Mouse (Mus musculus): ENCODE data around the gene Ephb2. TPM values are rescaled to one million over a fixed set of nuclear protein-coding genes. Genes with fewer than 3 reads are reported as not detected.

Gene Ephb2
- polyA plus RNA-seq, 1 experiment from 2014 or later, result 9.6 TPM

DNA sequence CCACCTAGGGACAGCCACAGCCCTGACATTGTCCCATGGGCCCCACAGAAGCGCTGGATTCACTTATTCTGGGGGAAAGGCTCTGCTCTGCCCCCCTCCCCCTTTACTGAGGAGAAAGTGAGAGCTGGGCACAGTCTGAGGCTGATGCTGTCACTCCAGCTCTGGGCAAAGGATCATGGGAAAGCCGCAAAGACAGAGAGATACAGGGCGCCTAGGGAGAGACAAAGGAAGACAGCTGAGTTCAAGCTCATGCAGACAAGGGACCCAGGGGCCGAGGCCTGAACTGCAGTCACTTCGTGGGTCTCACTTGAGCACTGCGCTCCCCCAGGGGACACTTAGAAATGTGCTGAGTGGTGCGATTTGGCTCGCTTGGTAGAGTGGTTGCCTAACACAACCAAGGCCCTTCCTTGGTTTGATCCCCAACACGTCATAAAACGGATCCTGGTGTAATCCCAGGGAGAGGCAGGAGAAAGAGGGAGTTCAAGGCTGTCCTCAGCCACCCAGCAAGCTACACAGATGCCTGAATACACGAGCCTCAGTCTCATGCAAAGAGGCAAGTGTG is 28.3 kb downstream of the Ephb2 start:
- 0 out of 2 replicates have a peak, but pooled peaks cover 4% of the 10 kb centered on the region for H3K27me3 ChIP-seq (ENCODE audit: low read depth, poor library complexity, severe bottlenecking)
- no peaks in the 10 kb centered on the region for H3K9me3 ChIP-seq (replicated peaks)
- 63% methylated on average over 11 of the region's 11 CpGs for WGBS
- H3K4me1 ChIP-seq, result peaks cover 72% of the 10 kb centered on the region
- peak overlapping the region; percentile 3; the same call in 1 of the 2 replicates for H3K27ac ChIP-seq
- H3K4me3 ChIP-seq, result no peak overlapping the region
- DNase-seq (ENCODE audit: low spot score), result no peak
- H3K36me3 ChIP-seq, result peaks cover 4% of the 10 kb centered on the region; the same call in 1 of the 2 replicates

- Histone ChIP-seq H3K27me3 (ENCODE audit: low read depth, poor library complexity, severe bottlenecking) (peaks cover 9% of the 10 kb centered on the region; the same call in 1 of the 2 replicates), H3K4me1 (peaks cover 73% of the 10 kb centered on the region), H3K27ac (0 out of 2 replicates have a peak overlapping the region, but pooled peaks have one; percentile 20), H3K9me3 (replicated peaks) (no peaks in the 10 kb centered on the region), H3K4me3 (no peak overlapping the region), H3K36me3 (peaks cover 4% of the 10 kb centered on the region; the same call in 1 of the 2 replicates)
- WGBS, result 81% methylated on average over 10 of the region's 10 CpGs
- no peak for DNase-seq (ENCODE audit: low spot score)
Observed at GRCm38 (mm10) chr4:136806254-136806653, 29.5 kb downstream of the Ephb2 start.

DNA sequence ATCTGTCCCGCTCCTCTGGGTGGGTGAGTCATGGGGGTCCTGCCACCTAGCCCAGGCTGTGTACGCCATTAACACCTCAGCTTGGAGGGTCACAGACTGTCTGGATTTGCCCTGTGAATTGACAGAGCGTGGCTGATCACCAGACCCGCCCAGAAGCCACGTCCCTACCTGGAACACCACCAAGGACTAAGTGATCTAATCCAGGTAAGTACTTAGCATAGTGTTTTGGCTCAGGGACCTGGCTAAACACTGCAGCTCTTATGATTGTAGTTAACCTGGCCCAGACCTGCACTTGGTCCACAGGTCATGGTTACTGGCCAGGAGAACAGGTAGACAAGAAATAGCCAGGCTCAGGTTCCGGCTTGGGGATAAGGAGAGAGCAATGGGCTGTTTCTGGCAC is 31.4 kb downstream of the Ephb2 start:
- 89% methylated on average over 6 of the region's 6 CpGs for WGBS
- no peaks in the 10 kb centered on the region for H3K9me3 ChIP-seq (replicated peaks)
- no peak overlapping the region for H3K27ac ChIP-seq
- peaks cover 16% of the 10 kb centered on the region; the same call in 1 of the 2 replicates for H3K27me3 ChIP-seq (ENCODE audit: low read depth, poor library complexity, severe bottlenecking)
- peaks cover 83% of the 10 kb centered on the region for H3K4me1 ChIP-seq
- no peaks in the 10 kb centered on the region for H3K36me3 ChIP-seq
- no peak overlapping the region for H3K4me3 ChIP-seq
- no peak for DNase-seq (ENCODE audit: low spot score)

- DNase-seq (ENCODE audit: low spot score), result no peak
- Histone ChIP-seq H3K27ac (no peak overlapping the region), H3K27me3 (ENCODE audit: low read depth, poor library complexity, severe bottlenecking) (peaks cover 16% of the 10 kb centered on the region; the same call in 1 of the 2 replicates), H3K9me3 (replicated peaks) (no peaks in the 10 kb centered on the region), H3K4me1 (peaks cover 84% of the 10 kb centered on the region), H3K4me3 (no peak overlapping the region), H3K36me3 (no peaks in the 10 kb centered on the region)
- 42% methylated on average over 12 of the region's 12 CpGs for WGBS
Observed at GRCm38 (mm10) chr4:136802446-136802845, 33.3 kb downstream of the Ephb2 start.

DNA sequence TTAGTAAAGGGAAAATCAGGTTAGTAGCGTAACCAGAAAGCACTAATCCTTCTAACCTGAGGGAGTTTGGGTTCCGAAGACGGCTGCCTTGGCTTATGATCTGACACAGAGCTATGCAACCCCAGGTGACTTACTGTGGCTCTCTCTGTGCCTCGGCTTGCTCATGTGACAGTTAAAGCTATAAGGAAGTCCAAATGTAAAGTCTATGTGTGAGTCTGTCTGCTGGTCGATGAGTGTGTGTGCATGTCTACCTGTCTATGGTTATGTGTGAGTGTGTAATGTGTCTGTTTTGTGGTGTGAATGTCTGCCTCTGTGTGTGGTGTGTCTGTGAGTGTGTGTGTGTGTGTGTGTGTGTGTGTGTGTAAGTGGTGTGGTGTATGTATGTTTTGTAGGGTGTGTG is 33.8 kb downstream of the Ephb2 start:
- 87% methylated on average over 5 of the region's 5 CpGs for WGBS
- Histone ChIP-seq H3K27ac (no peak overlapping the region), H3K4me1 (peaks cover 84% of the 10 kb centered on the region), H3K27me3 (ENCODE audit: low read depth, poor library complexity, severe bottlenecking) (peaks cover 16% of the 10 kb centered on the region; the same call in 1 of the 2 replicates), H3K4me3 (no peak overlapping the region), H3K9me3 (replicated peaks) (no peaks in the 10 kb centered on the region), H3K36me3 (no peaks in the 10 kb centered on the region)
- no peak for DNase-seq (ENCODE audit: low spot score)

DNA sequence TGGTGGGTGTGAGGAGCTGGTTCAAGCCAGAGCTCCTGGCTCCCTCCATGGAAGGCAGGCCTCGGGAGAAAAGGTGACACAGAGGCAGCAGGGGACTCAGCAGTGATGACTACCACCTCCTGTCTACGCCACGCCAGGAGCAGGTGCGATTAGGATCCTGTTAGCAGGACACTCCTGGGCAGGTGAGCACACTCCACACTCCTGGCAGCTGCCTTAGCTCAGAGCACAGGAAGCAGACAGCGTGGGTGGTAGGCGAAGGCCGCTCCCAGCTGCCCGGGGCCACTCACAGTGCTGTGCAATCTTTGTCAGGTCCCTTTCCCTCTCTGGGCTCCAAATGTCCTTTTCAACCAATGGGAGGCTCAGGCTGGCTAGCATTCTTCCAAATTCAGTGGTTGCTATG is 34.3 kb downstream of the Ephb2 start:
- Histone ChIP-seq H3K9me3 (replicated peaks) (no peaks in the 10 kb centered on the region), H3K36me3 (no peaks in the 10 kb centered on the region), H3K27ac (no peak overlapping the region), H3K4me3 (no peak overlapping the region), H3K27me3 (ENCODE audit: low read depth, poor library complexity, severe bottlenecking) (peaks cover 16% of the 10 kb centered on the region; the same call in 1 of the 2 replicates), H3K4me1 (peaks cover 84% of the 10 kb centered on the region)
- WGBS, result 89% methylated on average over 8 of the region's 8 CpGs
- DNase-seq (ENCODE audit: low spot score), result no peak

DNA sequence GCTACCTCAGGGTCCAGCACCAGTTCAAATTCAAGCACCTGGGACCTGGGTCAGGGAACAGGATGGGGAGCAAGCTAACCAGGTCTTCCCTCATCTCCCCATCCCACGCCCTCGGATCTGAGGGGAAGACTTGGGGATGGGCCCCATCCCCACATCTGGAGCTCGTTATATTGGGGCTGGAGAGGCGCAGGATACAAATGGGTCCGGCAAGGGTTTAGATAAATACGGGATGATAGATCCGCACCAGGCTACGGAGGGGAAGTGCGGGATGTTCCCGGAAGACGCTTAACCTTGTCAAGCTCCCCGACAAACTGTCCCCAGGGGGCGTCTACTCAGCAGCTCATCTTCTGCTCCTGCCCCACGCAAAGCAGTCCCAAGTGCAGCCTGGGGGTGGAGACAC is 35.4 kb downstream of the Ephb2 start:
- 0 out of 2 replicates have a peak overlapping the region, but pooled peaks have one; percentile 4 for H3K27ac ChIP-seq
- no peak for DNase-seq (ENCODE audit: low spot score)
- WGBS, result 9% methylated on average over 14 of the region's 14 CpGs
- peaks cover 81% of the 10 kb centered on the region for H3K4me1 ChIP-seq
- H3K4me3 ChIP-seq, result no peak overlapping the region
- no peaks in the 10 kb centered on the region for H3K36me3 ChIP-seq
- peaks cover 16% of the 10 kb centered on the region; the same call in 1 of the 2 replicates for H3K27me3 ChIP-seq (ENCODE audit: low read depth, poor library complexity, severe bottlenecking)
- H3K9me3 ChIP-seq (replicated peaks), result no peaks in the 10 kb centered on the region

- WGBS, result 42% methylated on average over 23 of the region's 23 CpGs
- H3K27ac ChIP-seq, result 0 out of 2 replicates have a peak overlapping the region, but pooled peaks have one; percentile 2
- peaks cover 81% of the 10 kb centered on the region for H3K4me1 ChIP-seq
Observed at GRCm38 (mm10) chr4:136797677-136798569, 37.9 kb downstream of the Ephb2 start.

DNA sequence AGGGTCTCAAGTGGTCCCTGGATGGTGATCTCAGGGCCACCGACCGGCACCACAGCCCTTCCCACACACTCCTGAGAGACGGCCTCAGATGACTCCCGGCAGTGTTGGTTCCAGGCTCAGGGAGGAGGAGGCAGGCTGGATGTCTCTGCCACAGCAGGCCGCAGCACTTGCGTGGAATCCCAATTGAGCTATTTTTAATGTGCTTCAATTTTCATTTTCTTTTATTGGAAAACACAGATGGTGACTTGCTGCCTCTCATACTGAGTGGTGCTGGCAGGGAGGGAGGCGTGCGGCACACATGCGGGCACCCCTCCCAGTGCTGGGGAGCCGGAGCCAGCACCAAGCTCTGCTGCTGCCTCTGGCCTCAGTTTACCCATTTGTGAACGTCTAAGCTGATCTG is 42.5 kb downstream of the Ephb2 start:
- DNase-seq (ENCODE audit: low spot score), result no peak
- H3K27me3 ChIP-seq (ENCODE audit: low read depth, poor library complexity, severe bottlenecking), result peaks cover 3% of the 10 kb centered on the region; the same call in 1 of the 2 replicates
- H3K36me3 ChIP-seq, result no peaks in the 10 kb centered on the region
- H3K4me3 ChIP-seq, result no peak overlapping the region
- H3K27ac ChIP-seq, result no peak overlapping the region
- H3K9me3 ChIP-seq (replicated peaks), result no peaks in the 10 kb centered on the region
- 89% methylated on average over 11 of the region's 11 CpGs for WGBS
- H3K4me1 ChIP-seq, result peaks cover 71% of the 10 kb centered on the region

More at GRCm38 (mm10) chr4:136797677-136798569, 37.9 kb downstream of the Ephb2 start:
- H3K9me3 ChIP-seq (replicated peaks), result no peaks in the 10 kb centered on the region
- H3K4me3 ChIP-seq, result no peak overlapping the region
- no peaks in the 10 kb centered on the region for H3K36me3 ChIP-seq
- DNase-seq (ENCODE audit: low spot score), result peak; percentile 55
- H3K27me3 ChIP-seq (ENCODE audit: low read depth, poor library complexity, severe bottlenecking), result peaks cover 12% of the 10 kb centered on the region; the same call in 1 of the 2 replicates

- no peak for DNase-seq (ENCODE audit: low spot score)
- no peak overlapping the region for H3K4me3 ChIP-seq
- H3K9me3 ChIP-seq (replicated peaks), result no peaks in the 10 kb centered on the region
- peaks cover 79% of the 10 kb centered on the region for H3K4me1 ChIP-seq
- 75% methylated on average over 6 of the region's 6 CpGs for WGBS
- no peaks in the 10 kb centered on the region for H3K36me3 ChIP-seq
- 0 out of 2 replicates have a peak overlapping the region, but pooled peaks have one; percentile 15 for H3K27ac ChIP-seq
- peaks cover 14% of the 10 kb centered on the region for H3K27me3 ChIP-seq (ENCODE audit: low read depth, poor library complexity, severe bottlenecking)
Observed at GRCm38 (mm10) chr4:136789821-136790220, 46.0 kb downstream of the Ephb2 start.

DNA sequence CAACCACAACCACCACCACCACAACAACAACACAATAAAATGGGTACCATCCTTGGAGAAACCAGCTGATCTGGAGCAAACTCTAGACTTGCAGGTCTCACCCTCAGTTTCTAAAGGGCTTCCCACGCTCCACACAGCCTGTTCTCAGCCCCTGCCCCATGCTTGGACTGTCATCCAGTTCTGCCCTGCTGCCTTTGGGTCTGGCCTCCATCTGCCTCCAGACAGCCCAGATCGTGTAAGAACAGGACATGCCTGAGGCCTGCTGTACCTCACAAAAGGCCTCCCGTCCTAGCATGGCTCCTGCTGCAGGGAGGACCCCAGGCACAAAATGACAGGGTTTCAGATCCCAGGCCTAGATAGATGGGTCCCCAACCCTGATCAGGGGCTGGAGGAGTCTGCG is 48.4 kb downstream of the Ephb2 start:
- Histone ChIP-seq H3K27me3 (ENCODE audit: low read depth, poor library complexity, severe bottlenecking) (peaks cover 14% of the 10 kb centered on the region), H3K27ac (peak overlapping the region; percentile 72), H3K36me3 (no peaks in the 10 kb centered on the region), H3K4me3 (no peak overlapping the region), H3K9me3 (replicated peaks) (no peaks in the 10 kb centered on the region), H3K4me1 (peaks cover 81% of the 10 kb centered on the region)
- WGBS, result 49% methylated on average over 4 of the region's 4 CpGs
- no peak for DNase-seq (ENCODE audit: low spot score)

DNA sequence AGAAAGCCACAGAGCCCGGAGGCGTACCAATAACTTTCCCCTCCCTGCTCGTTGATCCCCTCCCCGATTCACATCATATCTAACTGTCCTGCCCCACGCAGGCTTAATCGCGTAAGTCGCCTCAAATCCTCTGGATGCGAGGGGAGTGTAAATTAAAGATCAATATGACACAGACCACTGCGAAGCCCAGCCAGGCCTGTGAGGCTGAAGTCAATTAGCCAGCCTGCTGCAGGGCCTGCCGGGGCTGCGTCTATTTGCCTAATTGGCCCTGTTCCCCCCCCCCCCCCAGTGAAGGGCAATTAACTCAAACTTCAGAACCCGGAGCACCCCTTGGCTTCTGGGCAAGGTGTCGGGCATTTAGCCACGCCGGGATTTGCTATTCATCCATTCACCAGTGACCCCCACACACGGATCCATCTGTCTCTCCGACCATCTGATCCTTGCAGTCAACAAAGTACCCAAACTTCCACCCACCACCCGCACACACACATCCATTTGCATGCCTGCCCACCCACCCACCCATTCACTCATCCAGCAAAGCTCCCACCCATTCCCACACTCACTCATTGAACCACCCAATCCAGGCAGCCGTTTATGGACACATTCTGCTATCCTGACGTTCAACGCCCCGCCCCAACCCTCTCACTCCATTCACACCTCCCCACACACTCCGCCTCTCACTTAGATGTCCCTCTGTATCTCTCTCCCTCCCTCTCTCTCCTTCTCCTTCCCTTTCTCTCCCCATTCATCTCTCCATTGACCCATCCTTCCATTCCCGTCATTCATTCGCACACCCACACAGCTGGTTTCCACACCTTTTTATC is 49.1 kb downstream of the Ephb2 start:
- Histone ChIP-seq H3K27me3 (ENCODE audit: low read depth, poor library complexity, severe bottlenecking) (peaks cover 14% of the 10 kb centered on the region), H3K9me3 (replicated peaks) (no peaks in the 10 kb centered on the region), H3K4me3 (no peak overlapping the region), H3K36me3 (no peaks in the 10 kb centered on the region), H3K4me1 (peaks cover 83% of the 10 kb centered on the region), H3K27ac (0 out of 2 replicates have a peak overlapping the region, but pooled peaks have one; percentile 1)
- no peak for DNase-seq (ENCODE audit: low spot score)
- 25% methylated on average over 26 of the region's 26 CpGs for WGBS
